Mouse (Mus musculus): ENCODE data around the gene Ier2.

Ier2 gene

DNA sequence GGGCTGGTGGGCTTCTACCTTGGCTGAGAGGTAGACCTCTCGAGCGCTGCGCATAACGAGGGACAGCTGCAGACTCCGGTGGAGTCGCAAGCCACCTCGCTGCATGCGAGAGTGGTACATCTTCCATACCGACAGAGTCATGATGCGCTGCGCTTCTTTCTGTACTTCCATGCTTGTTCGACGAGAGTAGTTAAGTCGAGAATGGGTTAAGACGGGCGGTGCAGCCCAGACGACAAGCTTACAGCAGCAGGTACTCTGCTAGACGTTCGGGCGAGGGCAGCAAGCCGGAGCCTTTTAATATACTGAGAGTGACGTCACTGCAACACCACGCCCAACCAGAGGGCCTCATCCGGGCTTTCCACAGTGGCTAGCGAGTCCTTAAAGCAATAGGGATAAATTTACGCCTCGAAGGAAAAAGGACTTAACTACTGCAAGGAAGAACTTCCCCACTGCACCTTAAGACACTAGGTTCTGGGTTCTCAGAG, at the start of gene Ier2:
Gene Ier2, minus strand, starts transcription at position 272 of the 485 bp plus-strand sequence.
- DNase-seq (ENCODE audit: low spot score): peak; percentile 93

- peak; percentile 66 for DNase-seq (ENCODE audit: low spot score)
Observed at GRCm38 (mm10) chr8:84711933-84712758, 49.5 kb upstream of the Ier2 start.

- DNase-seq (ENCODE audit: low spot score): no peak
Observed at GRCm38 (mm10) chr8:84711312-84711711, 48.7 kb upstream of the Ier2 start.

- DNase-seq (ENCODE audit: low spot score): no peak
Observed at GRCm38 (mm10) chr8:84709931-84710330, 47.3 kb upstream of the Ier2 start.

- peak; percentile 68 for DNase-seq (ENCODE audit: low spot score)
Observed at GRCm38 (mm10) chr8:84708774-84709475, 46.3 kb upstream of the Ier2 start.

GRCm38 (mm10) chr8:84708071-84708541, 45.5 kb upstream of the Ier2 start:
- DNase-seq (ENCODE audit: low spot score): no peak

- no peak for DNase-seq (ENCODE audit: low spot score)
Observed at GRCm38 (mm10) chr8:84707267-84707883, 44.7 kb upstream of the Ier2 start.

DNA sequence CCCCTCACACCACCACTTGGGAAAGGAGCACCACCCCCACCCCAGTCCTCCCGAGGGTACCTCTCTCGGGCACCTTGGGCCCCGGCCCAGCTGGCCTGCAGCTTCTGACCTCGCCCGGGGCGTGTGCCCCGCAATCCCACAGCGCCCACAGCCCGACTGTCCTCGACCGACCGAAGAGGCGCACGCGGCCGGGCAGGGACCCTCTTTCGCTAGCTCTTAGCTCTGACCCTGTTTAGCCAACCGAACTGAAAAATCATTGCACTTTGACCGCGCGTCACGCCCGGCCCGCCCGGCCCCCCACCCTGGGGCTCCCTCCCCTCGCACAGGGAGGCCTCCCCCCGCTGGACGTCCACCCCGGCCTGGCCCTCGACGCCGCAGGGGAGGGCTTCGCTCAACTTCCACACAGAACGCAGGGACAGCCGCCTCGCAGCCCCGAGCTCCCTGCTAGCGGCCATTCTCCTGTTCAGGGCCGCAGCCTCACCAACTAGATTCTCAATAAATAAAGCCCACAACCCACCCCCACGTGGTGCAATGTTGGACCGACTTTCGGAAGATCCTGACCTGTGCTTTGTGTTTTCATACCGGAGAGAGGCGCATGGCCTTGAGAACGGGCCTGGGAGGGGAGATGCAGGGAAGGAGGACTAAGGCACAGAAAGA, 44.1 kb upstream of the Ier2 start:
- no peak for DNase-seq (ENCODE audit: low spot score)

DNA sequence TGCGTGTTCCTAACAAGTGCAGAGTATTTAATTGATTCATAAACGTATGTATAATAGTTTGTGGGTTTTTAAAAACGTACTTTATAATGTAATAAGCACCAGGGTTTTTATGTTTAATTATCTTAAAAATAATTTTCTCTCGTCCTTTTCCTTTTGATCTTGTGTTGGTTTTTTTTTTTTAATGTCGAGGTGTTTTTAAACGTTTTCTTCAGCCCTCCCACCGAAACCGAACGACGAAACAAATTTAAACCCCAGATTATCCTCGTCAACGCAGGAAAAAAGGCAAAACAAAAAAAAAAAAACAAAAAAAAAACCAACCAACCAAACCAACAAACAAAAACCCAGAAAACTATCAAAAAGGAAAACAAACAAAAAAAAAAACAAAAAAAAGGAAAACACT, 43.3 kb upstream of the Ier2 start:
- DNase-seq (ENCODE audit: low spot score): no peak

DNA sequence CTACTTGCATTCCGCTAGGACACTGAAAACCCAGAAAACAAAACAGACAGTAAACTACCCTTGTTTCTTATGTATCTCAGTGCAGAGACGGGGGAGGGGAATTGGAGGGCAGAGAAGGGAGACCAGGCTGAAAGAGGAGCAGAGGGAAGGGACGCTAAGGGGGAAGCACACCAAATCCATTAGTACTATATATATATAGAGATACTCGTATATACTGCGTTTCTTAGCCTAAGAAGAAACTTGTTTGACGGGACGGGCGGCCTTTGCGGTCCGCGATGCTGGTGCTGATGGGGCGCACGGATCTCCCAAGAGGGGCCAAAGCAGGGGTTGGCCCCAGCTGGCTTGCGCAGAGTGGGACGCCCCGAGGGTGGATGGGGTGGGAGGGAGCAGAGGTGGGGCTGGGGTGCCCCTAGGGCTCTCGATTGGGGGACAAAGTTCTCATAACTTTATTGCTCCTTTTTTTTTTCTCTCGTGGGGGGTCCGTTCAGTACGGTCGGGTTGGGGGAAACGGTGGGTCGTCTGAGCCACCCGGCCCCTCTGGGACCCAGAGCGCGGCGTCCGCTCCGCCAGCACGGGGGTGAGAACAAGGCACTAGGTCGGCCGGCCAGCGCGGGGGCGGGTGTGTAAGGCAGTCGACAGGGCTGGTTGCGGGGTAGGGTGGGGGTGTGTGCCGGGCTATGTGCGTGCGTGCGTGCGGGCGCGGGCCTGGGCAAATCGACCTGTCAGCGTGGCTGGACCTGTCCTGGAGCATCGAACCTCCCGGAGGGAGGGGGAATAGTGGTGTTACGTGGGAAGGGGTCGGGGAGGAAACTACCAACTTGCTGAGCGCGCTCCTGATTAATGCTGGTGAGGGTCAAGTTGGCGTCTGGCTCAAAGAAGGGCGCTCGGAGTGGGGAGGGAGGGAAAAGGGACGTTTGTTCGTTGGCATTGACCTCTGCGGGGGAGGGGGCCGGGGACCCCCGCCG, 42.5 kb upstream of the Ier2 start:
- no peak for DNase-seq (ENCODE audit: low spot score)

DNA sequence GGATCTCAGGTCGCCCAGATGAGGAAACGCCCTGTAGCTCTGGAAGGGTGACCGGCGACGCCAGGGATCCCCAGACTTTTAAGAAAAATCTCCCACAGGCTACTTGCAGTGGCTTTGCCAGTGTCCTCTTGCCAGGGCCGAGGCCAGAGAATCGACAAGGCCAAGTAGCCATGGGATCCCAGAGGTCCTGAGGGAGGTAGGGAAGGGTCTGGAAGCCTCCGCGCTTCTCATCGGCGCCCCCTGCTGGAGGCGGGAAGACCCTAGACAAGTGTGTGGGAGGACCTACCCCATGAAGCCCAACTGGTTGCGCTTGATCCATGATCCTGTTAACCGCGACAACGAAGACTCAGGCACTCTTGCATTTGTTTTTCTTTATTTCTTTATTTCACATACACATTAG, 41.7 kb upstream of the Ier2 start:
- DNase-seq (ENCODE audit: low spot score): peak; percentile 63

GRCm38 (mm10) chr8:84703466-84704249, 41.0 kb upstream of the Ier2 start:
- DNase-seq (ENCODE audit: low spot score): no peak

DNA sequence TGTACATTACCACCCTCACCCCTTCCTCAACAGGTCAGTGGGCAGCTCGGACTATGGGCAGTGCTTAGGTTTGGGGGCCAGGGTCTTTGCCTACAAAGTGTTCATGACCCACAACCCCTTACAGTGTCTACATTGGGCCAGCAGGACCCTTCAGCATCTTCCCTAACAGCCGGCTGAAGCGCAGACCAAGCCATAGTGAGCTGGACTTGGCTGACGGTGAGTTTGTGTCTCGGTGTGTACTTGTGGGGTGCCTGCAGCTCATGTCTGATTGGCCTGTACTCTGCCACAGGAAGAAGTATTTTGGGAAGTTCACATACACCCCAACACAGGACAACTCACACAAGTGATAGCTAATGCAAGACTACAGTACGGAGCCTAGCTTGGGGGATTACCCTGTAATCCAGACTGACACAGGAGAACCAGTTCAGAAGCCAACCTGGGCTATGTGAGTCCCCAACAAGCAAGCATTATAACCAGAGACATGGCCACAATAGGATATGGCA, 40.4 kb upstream of the Ier2 start:
- no peak for DNase-seq (ENCODE audit: low spot score)

- DNase-seq (ENCODE audit: low spot score): no peak
Observed at GRCm38 (mm10) chr8:84702561-84702960, 39.9 kb upstream of the Ier2 start.

DNA sequence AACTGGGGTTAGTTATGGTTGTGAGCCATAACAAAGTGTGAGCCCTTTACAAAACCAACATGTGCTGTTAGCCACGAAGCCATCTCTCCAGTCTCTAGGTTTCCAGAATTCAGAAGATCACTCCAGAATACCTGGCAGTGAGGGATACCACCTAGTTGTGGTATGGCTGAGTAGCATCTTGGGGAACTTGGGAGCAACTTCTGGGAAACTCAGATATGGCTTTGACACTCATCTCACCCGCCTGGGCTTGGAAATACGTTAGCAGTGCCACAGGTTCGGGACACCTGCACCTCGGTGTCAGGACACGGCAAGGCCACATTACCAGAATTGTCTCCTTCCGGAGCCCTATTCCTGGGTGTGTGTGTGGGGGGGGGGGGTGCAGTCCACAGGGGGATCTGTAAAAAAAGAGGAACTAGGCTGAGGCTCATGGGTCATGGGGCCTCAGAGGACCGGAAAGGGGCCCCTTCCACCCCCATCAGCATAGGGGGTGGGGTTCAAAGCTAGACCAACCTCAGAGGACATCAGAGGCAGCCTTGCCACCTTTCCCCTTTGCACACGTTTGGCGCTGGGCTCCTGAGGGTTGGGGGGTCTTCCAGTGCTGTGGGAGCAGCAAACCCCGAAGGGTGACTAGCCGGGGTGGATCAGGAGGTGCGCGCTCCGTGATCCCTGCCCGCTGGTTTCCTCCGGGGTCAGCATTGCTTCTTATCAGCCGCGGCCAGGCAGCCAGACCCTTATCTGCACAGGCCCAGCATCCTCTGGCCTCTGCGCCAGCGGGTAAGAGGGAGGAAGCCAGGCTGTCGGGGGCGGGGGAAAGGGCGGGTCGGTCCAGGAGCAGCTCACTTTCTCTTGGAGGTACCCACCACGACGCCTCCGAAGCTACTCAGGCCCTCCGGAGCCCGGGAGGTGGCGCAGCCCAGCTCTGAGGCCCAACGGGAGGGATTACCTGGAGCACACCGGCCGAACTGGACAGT, 38.6 kb upstream of the Ier2 start, which contains the start of gene Lyl1:
Gene Lyl1, plus strand, starts transcription at position 517 of the 971 bp plus-strand sequence.
- DNase-seq (ENCODE audit: low spot score): no peak

DNA sequence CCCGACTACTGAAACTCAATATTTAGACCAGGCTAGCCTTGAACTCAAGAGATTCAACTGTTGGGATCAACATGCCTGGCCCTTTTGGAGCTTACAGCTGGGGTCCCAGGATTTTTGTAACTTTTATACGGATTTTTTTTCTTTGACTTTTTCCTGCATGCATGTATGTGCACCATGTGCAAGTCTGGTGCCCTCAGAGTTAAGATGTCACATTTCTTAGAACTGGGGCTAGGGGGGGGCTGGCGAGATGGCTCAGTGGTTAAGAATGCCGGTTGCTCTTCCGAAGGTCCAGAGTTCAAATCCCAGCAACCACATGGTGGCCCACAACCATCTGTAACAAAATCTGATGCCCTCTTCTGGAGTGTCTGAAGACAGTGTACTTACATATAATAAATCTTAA, 37.9 kb upstream of the Ier2 start:
- DNase-seq (ENCODE audit: low spot score): no peak

DNA sequence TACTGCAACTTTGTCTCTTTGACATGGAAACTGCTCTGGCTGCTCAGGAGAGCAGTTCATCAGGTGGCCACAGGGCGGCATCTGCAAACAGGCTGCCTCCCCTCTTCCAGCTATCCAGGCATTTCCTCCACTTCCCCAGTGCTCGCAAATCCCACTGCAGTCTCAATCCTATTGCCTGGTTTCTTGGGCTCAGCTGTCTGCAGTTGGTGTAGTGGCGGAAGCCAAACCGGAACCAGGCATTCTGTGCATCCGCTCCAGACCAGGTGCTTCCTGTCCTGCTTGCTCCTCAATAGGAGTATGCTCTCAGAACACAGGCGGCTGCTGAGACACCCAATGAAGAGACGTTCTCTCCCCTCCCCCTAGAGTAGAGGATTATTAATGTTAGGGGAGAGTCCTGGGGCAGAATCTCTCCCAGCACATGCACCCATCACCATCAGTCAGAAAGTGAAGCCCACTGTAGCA, 37.2 kb upstream of the Ier2 start:
- DNase-seq (ENCODE audit: low spot score): no peak

DNA sequence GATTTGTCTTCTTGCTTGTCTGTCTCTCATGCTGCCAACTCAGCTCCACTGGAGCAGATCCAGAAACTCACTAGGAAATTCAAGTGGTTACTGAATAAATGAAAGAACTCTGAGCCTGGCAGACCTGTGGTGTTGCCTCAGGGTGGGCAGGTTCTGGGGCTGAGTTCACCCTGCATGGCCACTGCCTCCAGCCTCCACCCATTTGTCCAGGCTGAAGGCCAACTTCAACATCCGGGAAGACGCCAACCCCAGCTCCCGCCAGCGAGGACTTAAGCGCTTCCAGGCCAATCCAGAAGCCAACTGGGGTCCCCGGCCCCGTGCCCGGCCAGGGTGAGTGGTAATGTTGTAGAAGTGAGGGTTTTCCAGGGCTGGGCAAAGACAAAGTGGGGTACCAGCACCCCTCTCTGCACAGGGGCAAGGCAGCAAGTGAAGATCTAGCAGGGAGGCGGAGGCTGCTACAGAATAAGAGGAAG, 36.3 kb upstream of the Ier2 start:
- no peak for DNase-seq (ENCODE audit: low spot score)
